Mouse (Mus musculus): ENCODE data around the gene Map3k5.
"Not testable (repeated sequence)": the region's sequence is repeated elsewhere in the genome, so short reads cannot be mapped to it uniquely, and the experiment has no call there.

Map3k5 gene

GRCm38 (mm10) chr10:19934384-19935294, at the start of gene Map3k5:
Gene Map3k5 (plus strand): TSS chr10:19934472.
- peak; percentile 79 for DNase-seq (ENCODE audit: extremely low spot score)

GRCm38 (mm10) chr10:19886249-19886648, 48.0 kb upstream of the Map3k5 start:
- DNase-seq (ENCODE audit: extremely low spot score): no peak

- no peak for DNase-seq (ENCODE audit: extremely low spot score)
Measured at GRCm38 (mm10) chr10:19889908-19890307, 44.4 kb upstream of the Map3k5 start.

- DNase-seq (ENCODE audit: extremely low spot score): no peak
Measured at GRCm38 (mm10) chr10:19891686-19892085, 42.6 kb upstream of the Map3k5 start.

GRCm38 (mm10) chr10:19893146-19893545, 41.1 kb upstream of the Map3k5 start:
- no peak for DNase-seq (ENCODE audit: extremely low spot score)

GRCm38 (mm10) chr10:19893976-19894375, 40.3 kb upstream of the Map3k5 start:
- peak; percentile 42 for DNase-seq (ENCODE audit: extremely low spot score)

GRCm38 (mm10) chr10:19900191-19900590, 34.1 kb upstream of the Map3k5 start:
- no peak for DNase-seq (ENCODE audit: extremely low spot score)

- no peak for DNase-seq (ENCODE audit: extremely low spot score)
Measured at GRCm38 (mm10) chr10:19901992-19902391, 32.3 kb upstream of the Map3k5 start.

- no peak for DNase-seq (ENCODE audit: extremely low spot score)
Measured at GRCm38 (mm10) chr10:19904077-19904820, 30.0 kb upstream of the Map3k5 start.

GRCm38 (mm10) chr10:19907246-19907804, 26.9 kb upstream of the Map3k5 start, which contains the start of gene Pex7:
Gene Pex7 (minus strand): TSS chr10:19907689.
- peak; percentile 90 for DNase-seq (ENCODE audit: extremely low spot score)

- no peak for DNase-seq (ENCODE audit: extremely low spot score)
Measured at GRCm38 (mm10) chr10:19908076-19908475, 26.2 kb upstream of the Map3k5 start.

- no peak for DNase-seq (ENCODE audit: extremely low spot score)
Measured at GRCm38 (mm10) chr10:19910516-19910915, 23.8 kb upstream of the Map3k5 start.

GRCm38 (mm10) chr10:19911583-19911982, 22.7 kb upstream of the Map3k5 start:
- DNase-seq (ENCODE audit: extremely low spot score): no peak

- no peak for DNase-seq (ENCODE audit: extremely low spot score)
Measured at GRCm38 (mm10) chr10:19913806-19914205, 20.5 kb upstream of the Map3k5 start.

GRCm38 (mm10) chr10:19915301-19915700, 19.0 kb upstream of the Map3k5 start:
- no peak for DNase-seq (ENCODE audit: extremely low spot score)

- no peak for DNase-seq (ENCODE audit: extremely low spot score)
Measured at GRCm38 (mm10) chr10:19922410-19922809, 11.9 kb upstream of the Map3k5 start.

- DNase-seq (ENCODE audit: extremely low spot score): no peak
Measured at GRCm38 (mm10) chr10:19924256-19924655, 10.0 kb upstream of the Map3k5 start.

- not testable (repeated sequence) for DNase-seq (ENCODE audit: extremely low spot score)
Measured at GRCm38 (mm10) chr10:19926391-19926897, 7.8 kb upstream of the Map3k5 start.

GRCm38 (mm10) chr10:19928205-19928604, 6.1 kb upstream of the Map3k5 start:
- no peak for DNase-seq (ENCODE audit: extremely low spot score)

- DNase-seq (ENCODE audit: extremely low spot score): peak; percentile 2
Measured at GRCm38 (mm10) chr10:19932986-19933385, 1.3 kb upstream of the Map3k5 start.

GRCm38 (mm10) chr10:19933511-19934383, 525 bp upstream of the Map3k5 start:
- peak; percentile 81 for DNase-seq (ENCODE audit: extremely low spot score)

All from embryo, embryonic 9.5 days (tissue).